Comparison of ENCODE assay signal across 8 mouse cellular contexts in the genomic region with DNA sequence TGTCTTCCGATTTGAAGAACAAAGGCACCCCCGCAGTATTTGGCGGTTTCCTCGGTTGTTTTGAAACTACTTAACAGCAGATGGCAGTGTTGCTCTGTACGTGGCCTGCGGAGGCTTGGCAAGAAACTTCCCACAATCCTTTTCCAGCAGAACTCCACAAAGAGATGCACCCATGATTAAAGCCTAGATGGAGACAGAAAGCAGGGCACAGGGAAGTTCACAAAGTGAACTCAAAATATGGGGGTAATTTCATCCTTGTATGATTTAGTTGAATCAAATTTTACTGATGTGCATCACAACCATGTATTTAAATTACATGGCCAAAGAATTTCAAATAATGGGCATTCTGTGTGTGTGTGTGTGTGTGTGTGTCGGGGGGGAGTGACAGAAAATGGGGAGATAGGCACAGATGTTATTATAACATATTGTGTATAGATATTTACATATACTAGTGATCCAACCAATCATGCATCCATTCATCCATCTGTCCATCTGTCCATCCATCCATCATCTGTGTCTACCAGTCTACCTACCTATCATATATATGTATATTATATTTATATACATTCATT.
DNase-seq lines count a peak whose midpoint lies in the region; ATAC-seq and TF ChIP-seq lines count a peak whose summit lies in the region.

No protein-coding gene starts in this region.

- no peaks in the 10 kb centered on the region for H3K4me1 ChIP-seq in forebrain, embryonic 14.5 days (ENCODE audit: control insufficient read depth, insufficient read depth, low read length)
- H3K4me1 ChIP-seq in hindbrain, embryonic 10.5 days (replicated peaks) = peaks cover 16% of the 10 kb centered on the region; the same call in 1 of the 2 replicates
- no peaks in the 10 kb centered on the region for H3K4me1 ChIP-seq in lung, embryonic 14.5 days (ENCODE audit: insufficient read depth)

- H3K27me3 ChIP-seq in forebrain, embryonic 14.5 days (replicated peaks; ENCODE audit: control insufficient read depth, insufficient read depth, low read length) = no peaks in the 10 kb centered on the region
- peaks cover 11% of the 10 kb centered on the region; the same call in 1 of the 2 replicates for H3K27me3 ChIP-seq in hindbrain, embryonic 10.5 days (ENCODE audit: insufficient read depth, poor library complexity, severe bottlenecking)
- H3K27me3 ChIP-seq in lung, embryonic 14.5 days (ENCODE audit: insufficient read depth, low read length) = no peaks in the 10 kb centered on the region

- peak overlapping the region; percentile 70 for H3K9ac ChIP-seq in forebrain, embryonic 14.5 days (ENCODE audit: low read length)
- peak overlapping the region; percentile 62 for H3K9ac ChIP-seq in lung, embryonic 14.5 days

- DNase-seq in MN1 (ENCODE audit: low spot score) = peak; percentile 30
- peak; percentile 93 for DNase-seq in forebrain, embryonic 14.5 days (ENCODE audit: low spot score)
- peak; percentile 71 for DNase-seq in hindbrain, embryonic 10.5 days (ENCODE audit: low spot score)
- peak; percentile 41 for DNase-seq in layer of hippocampus, adult 9-10 months (ENCODE audit: low spot score)
- peak; percentile 95 for DNase-seq in lung, embryonic 14.5 days
- DNase-seq in ovary, postnatal 36 days (ENCODE audit: low spot score) = peak; percentile 42
- no peak for DNase-seq in spleen, adult 12 weeks (ENCODE audit: low spot score)

- H3K4me2 ChIP-seq in forebrain, embryonic 14.5 days (ENCODE audit: low read length) = peak overlapping the region; percentile 70
- peak overlapping the region; percentile 93 for H3K4me2 ChIP-seq in lung, embryonic 14.5 days

- ATAC-seq in cerebellum, adult (ENCODE audit: insufficient number of reproducible peaks, low FRiP score, low TSS enrichment) = peak; percentile 56
- ATAC-seq in forebrain, embryonic 14.5 days = peak; percentile 76
- ATAC-seq in lung, embryonic 14.5 days (ENCODE audit: insufficient read depth) = peak; percentile 58; the same call in 1 of the 2 replicates

- peak; percentile 88 for TF ChIP-seq CTCF in lung, embryonic 14.5 days (IDR thresholded peaks at IDR 0.05; ENCODE audit: low read depth)

- H3K27ac ChIP-seq in forebrain, embryonic 14.5 days (ENCODE audit: low read depth, low read length) = no peak overlapping the region; the same call in 1 of the 2 replicates
- H3K27ac ChIP-seq in hindbrain, embryonic 10.5 days = peak overlapping the region; percentile 88
- H3K27ac ChIP-seq in lung, embryonic 14.5 days (ENCODE audit: low read depth) = no peak overlapping the region

- no peaks in the 10 kb centered on the region for H3K36me3 ChIP-seq in forebrain, embryonic 14.5 days (ENCODE audit: control insufficient read depth, insufficient read depth, low read length)
- no peaks in the 10 kb centered on the region for H3K36me3 ChIP-seq in hindbrain, embryonic 10.5 days
- H3K36me3 ChIP-seq in lung, embryonic 14.5 days (ENCODE audit: insufficient read depth) = no peaks in the 10 kb centered on the region

- WGBS in forebrain, embryonic 14.5 days = 12% methylated on average over 7 of the region's 7 CpGs
- WGBS in hindbrain, embryonic 10.5 days = 15% methylated on average over 7 of the region's 7 CpGs
- 14% methylated on average over 7 of the region's 7 CpGs for WGBS in lung, embryonic 14.5 days

- no peaks in the 10 kb centered on the region for H3K9me3 ChIP-seq in forebrain, embryonic 14.5 days (replicated peaks; ENCODE audit: control insufficient read depth, low read length)
- no peaks in the 10 kb centered on the region for H3K9me3 ChIP-seq in hindbrain, embryonic 10.5 days
- no peaks in the 10 kb centered on the region for H3K9me3 ChIP-seq in lung, embryonic 14.5 days (ENCODE audit: low read depth, low read length)

- H3K4me3 ChIP-seq in forebrain, embryonic 14.5 days (ENCODE audit: low read depth, low read length) = peak overlapping the region; percentile 32
- peak overlapping the region; percentile 52 for H3K4me3 ChIP-seq in hindbrain, embryonic 10.5 days
- peak overlapping the region; percentile 42 for H3K4me3 ChIP-seq in lung, embryonic 14.5 days (ENCODE audit: low read depth, low read length)
